Mouse (Mus musculus) telencephalon, adult 2 months (tissue): Measurements from ENCODE around the gene Mllt10.
"Not testable (repeated sequence)": the region's sequence is repeated elsewhere in the genome, so short reads cannot be mapped to it uniquely, and the experiment has no call there.

ENCODE experiments used
- DNase-seq: peaks from one replicate; pipeline ENCODE4 v3.0.0-alpha.2; 2011; ENCODE audit warnings: low read depth, low spot score

The Mllt10 gene

DNA sequence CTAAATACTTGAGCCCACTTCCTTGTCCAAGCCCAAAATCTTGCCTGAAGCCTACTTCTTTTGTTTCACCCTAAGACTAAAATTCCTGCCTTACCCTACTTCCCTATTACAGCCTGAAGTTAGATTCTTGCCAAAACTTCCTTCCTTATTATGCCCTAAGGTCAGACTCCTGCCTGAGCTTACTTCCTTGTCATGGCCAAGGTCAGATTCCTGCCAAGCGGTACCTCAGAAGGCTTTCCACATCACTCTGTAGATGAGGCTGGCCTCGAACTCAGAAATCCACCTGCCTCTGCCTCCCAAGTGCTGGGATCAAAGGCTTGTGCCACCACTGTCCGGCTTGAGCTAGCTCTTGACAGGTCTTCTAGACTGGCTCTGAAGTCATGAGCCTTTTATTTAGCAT lies 32.7 kb downstream of the Mllt10 start:
- not testable (repeated sequence) for DNase-seq

DNA sequence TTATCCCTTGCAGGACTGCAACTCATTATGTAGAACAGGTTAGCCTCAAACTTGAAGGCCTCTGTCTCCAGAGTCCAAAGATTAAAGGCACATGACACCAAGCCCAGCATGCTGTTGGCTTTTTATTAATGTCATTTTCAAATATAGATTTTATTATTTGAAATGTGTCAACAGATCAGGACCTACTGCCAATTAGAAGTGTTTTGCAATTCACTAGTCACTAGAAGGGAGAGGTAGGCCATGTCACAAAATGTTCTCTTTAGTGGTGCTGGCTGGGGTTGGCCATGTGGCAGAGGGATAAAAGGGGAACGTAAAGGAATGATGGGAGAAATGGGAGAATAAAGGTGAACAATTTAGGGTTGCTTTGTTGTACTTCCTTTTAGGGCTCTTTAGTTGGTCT lies 38.8 kb downstream of the Mllt10 start:
- DNase-seq, result no peak

GRCm38 (mm10) chr2:18094319-18094718 lies 39.3 kb downstream of the Mllt10 start:
- no peak for DNase-seq

DNA sequence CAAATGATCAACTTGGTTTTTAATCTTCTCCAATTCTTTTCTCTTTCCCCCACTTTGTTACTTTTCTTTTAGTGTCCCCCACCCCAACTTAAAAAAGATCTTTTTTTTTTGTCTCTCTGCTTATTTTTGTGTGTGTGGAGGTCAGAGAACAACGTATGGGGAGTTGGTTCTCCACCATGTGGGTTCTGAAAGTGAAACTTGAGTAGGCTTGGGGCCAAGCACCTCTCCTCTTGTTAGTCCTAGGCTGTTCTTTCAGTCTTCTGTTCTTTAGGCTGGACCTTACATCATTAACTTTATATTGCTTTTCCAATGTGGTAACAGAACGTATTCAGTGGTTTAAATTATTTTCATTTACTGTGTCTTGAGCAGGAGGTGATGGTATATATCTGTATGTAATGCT lies 40.8 kb downstream of the Mllt10 start:
- no peak for DNase-seq

- DNase-seq, result no peak
These were observed 45.9 kb downstream of the Mllt10 start for GRCm38 (mm10) chr2:18100914-18101313.

- DNase-seq, result no peak
These were observed 52.5 kb downstream of the Mllt10 start for GRCm38 (mm10) chr2:18107561-18107960.

DNA sequence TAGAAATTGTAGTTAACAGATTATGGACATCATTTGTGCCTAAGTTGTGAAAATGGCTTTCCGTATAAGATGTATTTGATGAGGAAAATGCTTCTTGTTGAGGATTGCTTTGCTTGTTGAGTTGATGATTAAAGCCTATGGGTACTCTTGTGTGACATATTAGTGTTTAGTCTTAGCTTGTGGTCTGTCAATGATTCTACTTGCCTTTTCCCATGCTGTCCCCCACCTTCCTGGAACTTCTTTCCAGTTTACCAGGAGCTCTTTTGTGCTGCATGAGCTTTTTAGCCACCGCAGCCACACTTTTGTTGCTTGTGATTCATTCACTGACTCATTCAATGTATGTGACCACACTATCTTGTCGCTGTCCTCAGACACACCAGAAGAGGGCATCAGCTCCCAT lies 53.2 kb downstream of the Mllt10 start:
- no peak for DNase-seq

- DNase-seq, result no peak
These were observed 56.4 kb downstream of the Mllt10 start for GRCm38 (mm10) chr2:18111411-18111810.

DNA sequence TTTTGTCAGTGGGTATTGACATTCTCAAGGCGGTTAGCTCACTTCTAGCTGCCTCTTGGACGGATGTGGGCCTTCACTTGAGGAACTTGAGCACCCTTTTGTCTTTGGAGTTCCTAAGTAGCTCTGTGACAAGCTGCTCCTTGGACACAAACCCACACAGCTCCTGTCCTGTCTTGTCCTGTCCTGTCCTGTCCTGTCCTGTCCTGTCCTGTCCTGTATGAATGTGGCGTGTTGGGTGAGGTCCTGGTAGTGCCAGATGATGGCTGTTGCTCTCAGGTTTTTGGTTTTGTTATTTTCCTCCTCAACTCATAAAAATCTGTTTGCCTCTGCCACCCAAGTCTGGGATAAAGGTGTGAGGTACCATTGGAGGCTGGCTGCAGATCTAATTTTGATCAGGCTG lies 61.4 kb downstream of the Mllt10 start:
- no peak for DNase-seq

DNA sequence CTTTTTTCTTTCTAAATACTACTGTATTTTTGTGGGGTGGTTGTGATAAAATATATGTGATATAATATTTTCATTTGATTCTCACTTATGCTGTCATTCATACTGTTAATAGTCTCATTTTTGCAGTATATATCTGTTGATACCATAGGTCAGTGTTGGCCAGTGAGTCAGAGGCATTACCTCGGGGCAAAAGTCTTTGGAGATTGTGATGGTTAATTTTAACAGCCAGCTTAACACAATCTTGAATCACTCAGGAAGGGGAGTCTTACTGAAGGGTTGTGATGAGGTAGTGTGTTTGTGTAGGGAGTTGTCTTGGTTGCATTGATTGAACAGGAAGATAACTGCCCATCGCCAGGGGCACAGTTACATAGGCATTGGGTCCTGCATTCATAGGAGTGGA lies 83.1 kb downstream of the Mllt10 start:
- no peak for DNase-seq

GRCm38 (mm10) chr2:18139646-18140045 lies 84.6 kb downstream of the Mllt10 start:
- no peak for DNase-seq

DNA sequence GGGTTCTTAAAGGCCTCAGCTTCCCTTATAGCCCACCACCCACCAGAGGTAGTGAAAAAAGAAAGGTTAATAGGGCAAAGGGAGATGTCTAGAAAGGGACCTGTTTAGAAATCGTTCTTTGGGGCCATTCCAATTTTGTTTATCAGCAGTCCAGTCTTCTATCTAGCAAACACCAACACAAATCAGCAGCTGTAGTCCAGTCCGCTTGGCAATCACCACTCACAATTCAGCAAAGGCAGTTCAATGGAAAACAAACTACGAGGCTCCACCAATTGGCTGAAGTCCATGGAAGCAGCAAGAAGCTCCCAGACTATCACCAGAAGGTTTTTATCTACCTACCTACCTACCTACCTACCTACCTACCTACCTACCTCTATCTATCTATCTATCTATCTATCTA lies 101.1 kb downstream of the Mllt10 start:
- DNase-seq, result no peak

GRCm38 (mm10) chr2:18159426-18159825 lies 104.4 kb downstream of the Mllt10 start:
- DNase-seq, result no peak

DNA sequence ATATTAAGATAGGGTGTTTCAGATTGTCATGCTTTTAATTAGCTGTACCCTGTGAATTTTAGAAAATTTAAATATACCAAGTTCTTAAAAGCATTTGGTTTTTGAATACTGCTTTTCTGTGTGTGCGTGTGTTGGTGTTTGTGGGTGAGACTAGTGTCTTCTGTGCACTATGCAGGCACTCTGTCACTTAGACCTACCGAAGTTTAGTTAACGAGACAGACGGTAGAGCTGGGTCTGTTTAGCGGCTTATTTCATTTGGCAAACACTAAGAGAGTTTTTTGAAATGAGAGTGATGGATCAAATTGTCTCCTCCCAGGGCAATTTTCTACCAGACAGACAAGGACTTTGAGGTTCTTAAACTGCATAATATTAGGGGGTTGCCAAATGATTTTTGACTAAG lies 106.0 kb downstream of the Mllt10 start:
- DNase-seq, result no peak

DNA sequence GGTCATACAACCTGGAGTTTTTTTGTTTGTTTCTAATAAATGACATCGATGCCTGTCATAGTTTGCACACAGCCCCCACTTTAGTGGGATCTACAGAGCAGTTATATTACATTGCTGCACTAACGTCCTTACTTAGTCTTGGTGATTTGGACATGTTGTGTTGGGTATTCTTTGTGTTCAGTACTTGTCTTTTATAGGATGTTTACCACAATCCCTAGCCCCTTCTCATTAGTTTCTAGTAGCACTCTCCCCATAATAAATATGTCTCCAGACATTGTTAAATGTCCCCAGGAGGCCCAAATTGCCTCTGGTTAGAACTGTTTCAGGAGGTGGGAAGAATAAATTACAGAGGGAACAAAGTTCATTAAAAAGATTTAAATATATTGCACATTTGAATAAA lies 110.5 kb downstream of the Mllt10 start:
- DNase-seq, result no peak

DNA sequence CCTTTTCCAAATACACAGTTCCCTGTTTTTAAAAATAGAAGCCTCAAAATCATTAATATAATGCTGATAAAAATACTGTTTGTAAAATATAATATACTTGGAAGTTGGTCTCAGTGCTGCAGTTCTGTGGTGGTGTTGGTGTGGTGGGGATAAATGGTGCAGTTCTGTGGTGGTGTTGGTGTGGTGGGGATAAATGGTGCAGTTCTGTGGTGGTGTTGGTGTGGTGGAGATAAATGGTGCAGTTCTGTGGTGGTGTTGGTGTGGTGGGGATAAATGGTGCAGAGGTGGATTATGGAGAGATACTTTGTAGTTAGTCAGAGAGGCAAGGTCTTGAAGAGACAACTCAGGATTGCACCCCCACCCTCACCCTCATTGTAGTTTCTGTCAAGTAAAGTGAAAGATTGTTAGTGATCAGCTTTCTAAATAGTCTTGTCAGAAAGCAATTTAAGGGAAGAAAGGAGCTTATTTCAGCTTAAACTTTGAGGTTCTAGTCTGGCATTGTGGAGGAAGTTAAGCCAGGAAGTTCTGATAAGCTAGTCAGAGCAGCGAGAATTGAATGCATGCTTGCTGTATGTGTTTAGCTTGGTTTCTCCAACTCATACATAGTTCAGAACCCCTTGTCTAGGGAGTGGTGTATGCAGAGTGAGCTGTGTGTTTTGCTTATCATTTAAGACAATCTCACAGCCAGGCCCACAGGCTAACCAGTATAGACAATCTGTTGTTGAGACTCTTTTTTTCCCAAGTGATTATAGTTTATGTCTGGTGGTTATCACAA lies 114.3 kb downstream of the Mllt10 start:
- no peak for DNase-seq

DNA sequence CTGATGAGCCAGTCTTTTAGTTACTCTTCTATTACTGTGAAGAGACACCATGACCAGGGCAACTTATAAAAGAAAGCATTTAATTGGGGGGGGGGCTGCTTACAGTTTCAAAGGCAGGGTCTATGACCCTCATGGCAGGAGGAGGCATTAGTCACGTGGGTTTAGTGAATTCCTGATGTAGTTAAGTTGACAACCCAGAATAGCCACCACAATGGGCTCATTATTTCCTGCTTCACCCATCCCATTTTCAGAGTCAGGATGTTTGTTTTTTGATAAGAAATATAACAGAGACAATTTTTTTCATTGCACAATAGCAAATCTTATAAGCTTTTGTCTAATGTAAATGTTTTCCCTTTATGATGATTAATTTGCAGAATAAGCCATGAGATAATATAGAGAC lies 120.2 kb downstream of the Mllt10 start:
- DNase-seq, result no peak

- DNase-seq, result no peak
These were observed 121.2 kb downstream of the Mllt10 start for GRCm38 (mm10) chr2:18176235-18176634.

- DNase-seq, result peak; percentile 19
These were observed 125.3 kb downstream of the Mllt10 start for GRCm38 (mm10) chr2:18180323-18180722.

DNA sequence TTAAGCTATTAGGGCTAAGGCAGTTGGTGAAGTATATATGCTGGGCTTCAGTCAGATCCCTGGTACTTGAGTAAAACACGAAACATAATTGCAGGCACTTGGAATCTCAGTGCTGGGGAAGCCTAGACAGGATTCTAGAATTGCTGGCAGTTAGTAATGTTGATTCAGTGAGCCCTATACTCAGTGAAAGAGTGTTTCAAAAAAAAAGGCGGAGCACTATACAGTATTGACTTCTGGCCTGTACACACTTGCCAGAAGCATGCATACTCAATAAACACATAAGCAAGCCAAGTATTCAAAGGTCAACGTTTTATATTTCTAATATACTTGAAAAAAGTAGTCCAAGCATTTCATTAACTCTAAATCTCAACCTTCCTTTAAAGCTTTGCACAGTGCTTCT lies 126.6 kb downstream of the Mllt10 start:
- DNase-seq, result no peak

DNA sequence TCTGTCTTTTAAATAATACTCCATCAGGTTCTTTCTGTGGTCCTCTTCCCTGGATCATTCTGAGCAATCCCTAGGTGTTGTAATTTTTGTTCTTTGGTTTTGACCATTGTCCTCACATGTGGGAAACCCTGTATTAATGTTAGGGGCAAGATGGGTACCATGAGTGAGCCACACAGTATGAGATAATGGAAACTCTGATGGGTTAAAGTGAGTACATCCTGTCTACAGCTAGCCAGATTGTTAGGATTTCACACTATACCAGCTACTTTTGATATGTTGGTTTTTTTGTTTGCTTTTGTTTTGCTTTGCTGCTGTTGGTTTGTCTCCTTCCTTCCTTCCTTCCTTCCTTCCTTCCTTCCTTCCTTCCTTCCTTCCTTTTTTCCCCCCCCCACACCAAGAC lies 128.0 kb downstream of the Mllt10 start:
- DNase-seq, result no peak

GRCm38 (mm10) chr2:18188367-18188766 lies 133.3 kb downstream of the Mllt10 start:
- DNase-seq, result no peak

DNA sequence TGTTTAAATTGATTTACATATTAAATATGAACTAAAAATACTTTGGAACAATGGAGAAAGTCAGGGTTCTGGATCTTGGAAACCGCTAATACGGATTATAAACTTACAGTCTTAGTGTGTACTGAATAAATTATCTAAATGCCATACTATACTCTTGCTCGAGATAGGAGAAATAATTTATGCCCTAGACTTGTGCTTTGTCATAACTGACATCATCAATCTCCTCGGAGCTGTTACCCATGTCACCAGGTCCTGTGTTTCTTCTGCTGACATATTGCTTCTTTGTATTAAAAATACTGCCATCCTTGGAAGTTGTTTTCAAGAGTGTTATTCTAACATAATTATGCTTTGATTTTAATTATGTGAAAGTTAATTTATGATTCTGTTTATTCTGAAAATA lies 140.2 kb downstream of the Mllt10 start:
- no peak for DNase-seq
